Mouse (Mus musculus): ENCODE data around the gene Tbl1x. TPM values are rescaled to one million over a fixed set of nuclear protein-coding genes. Genes with fewer than 3 reads are reported as not detected.

Gene Tbl1x
- total and polyA plus RNA-seq, 3 experiments = 22.0 to 65.2 (median 27.0) TPM

- H3K4me1 ChIP-seq (ENCODE audit: control insufficient read depth in 1 of 2, insufficient read depth in 2 of 2) = peaks cover 0 to 12% of the 10 kb centered on the region in 2 experiments; a peak in 1 of 4 replicates
- in situ Hi-C loops (cut with MboI; ENCODE audit: low pct_ligation_motif_present, low pct_unique_long_range_greater_than_20kb, low sequenced_read_pairs) (no loop called here), dilution Hi-C loops (cut with MboI; ENCODE audit: extremely low pct_ligation_motif_present, extremely low pct_unique_long_range_greater_than_20kb, low sequenced_read_pairs) (no loop called here)
- no peak overlapping the region for H3K4me3 ChIP-seq (replicated peaks in 1 of 3; ENCODE audit: low read depth in 2 of 3, low read length in 2 of 3, poor library complexity in 1 of 3)
- H3K27ac ChIP-seq (ENCODE audit: insufficient read depth, low read depth) = no peak overlapping the region
- no peaks in the 10 kb centered on the region for H3K9me3 ChIP-seq (replicated peaks; ENCODE audit: low read length)
- no peak for DNase-seq (ENCODE audit: extremely low read depth)
- H3K79me2 ChIP-seq (replicated peaks; ENCODE audit: control insufficient read depth, extremely low read depth, insufficient read depth, poor library complexity, severe bottlenecking) = no peaks in the 10 kb centered on the region; the same call in 1 of the 2 replicates
- no peak overlapping the region for H3K9ac ChIP-seq (ENCODE audit: insufficient read depth, low read depth)
- H3K27me3 ChIP-seq (replicated peaks) = no peaks in the 10 kb centered on the region
- no peaks in the 10 kb centered on the region for H3K36me3 ChIP-seq (replicated peaks in 1 of 2; ENCODE audit: control insufficient read depth in 1 of 2, insufficient read depth in 1 of 2, low read length in 1 of 2)
- H3K4me2 ChIP-seq (ENCODE audit: insufficient read depth, low read depth, poor library complexity, severe bottlenecking) = no peak overlapping the region
- TF ChIP-seq MEF2A (IDR thresholded peaks at IDR 0.05; ENCODE audit: borderline replicate concordance, low read depth, low read length) = no peak
- no peak for TF ChIP-seq TCF12 (IDR thresholded peaks at IDR 0.05; ENCODE audit: low read depth, low read length)
- TF ChIP-seq SIN3A (IDR thresholded peaks at IDR 0.05; ENCODE audit: low read length) = no peak
- no peak for TF ChIP-seq POLR2AphosphoS2 (IDR thresholded peaks at IDR 0.05; ENCODE audit: low read depth, low read length)
- no peak for TF ChIP-seq RAD21 (IDR thresholded peaks at IDR 0.05; ENCODE audit: low read depth, low read length)
- TF ChIP-seq JUND (conservative IDR thresholded peaks at IDR 0.05; ENCODE audit: low read depth, low read length) = no peak
- no peak for TF ChIP-seq ETS1 (conservative IDR thresholded peaks at IDR 0.05; ENCODE audit: low read depth, low read length)
- TF ChIP-seq MAFK (IDR thresholded peaks at IDR 0.05; ENCODE audit: insufficient replicate concordance, low read length) = no peak
- TF ChIP-seq ELF1 (IDR thresholded peaks at IDR 0.05; ENCODE audit: low read depth, low read length) = no peak
- TF ChIP-seq SMC3 (IDR thresholded peaks at IDR 0.05; ENCODE audit: low read depth, low read length) = no peak
- TF ChIP-seq ZKSCAN1 (IDR thresholded peaks at IDR 0.05; ENCODE audit: borderline replicate concordance, low read depth, low read length) = no peak
- TF ChIP-seq USF1 (IDR thresholded peaks at IDR 0.05; ENCODE audit: low read depth, low read length) = no peak
- TF ChIP-seq BHLHE40 (IDR thresholded peaks at IDR 0.05; ENCODE audit: low read depth, low read length) = no peak
- TF ChIP-seq MYC (IDR thresholded peaks at IDR 0.05; ENCODE audit: low read depth, low read length) = no peak
- TF ChIP-seq ZNF384 (IDR thresholded peaks at IDR 0.05; ENCODE audit: low read depth, low read length) = no peak
- TF ChIP-seq UBTF (IDR thresholded peaks at IDR 0.05; ENCODE audit: low read depth, low read length) = no peak
- no peak for TF ChIP-seq HCFC1 (IDR thresholded peaks at IDR 0.05; ENCODE audit: low read depth, low read length)
These were observed 66.3 kb downstream of the Tbl1x start for GRCm38 (mm10) chrX:77577108-77577507.

- Histone ChIP-seq H3K9ac (ENCODE audit: insufficient read depth, low read depth) (no peak overlapping the region), H3K4me2 (ENCODE audit: insufficient read depth, low read depth, poor library complexity, severe bottlenecking) (no peak overlapping the region), H3K36me3 (replicated peaks in 1 of 2; ENCODE audit: control insufficient read depth in 1 of 2, insufficient read depth in 1 of 2, low read length in 1 of 2) (no peaks in the 10 kb centered on the region), H3K27me3 (replicated peaks) (no peaks in the 10 kb centered on the region), H3K27ac (ENCODE audit: insufficient read depth, low read depth) (no peak overlapping the region), H3K4me1 (ENCODE audit: control insufficient read depth in 1 of 2, insufficient read depth in 2 of 2) (peaks cover 0 to 12% of the 10 kb centered on the region in 2 experiments; a peak in 1 of 4 replicates), H3K9me3 (replicated peaks; ENCODE audit: low read length) (no peaks in the 10 kb centered on the region), H3K4me3 (replicated peaks in 1 of 3; ENCODE audit: low read depth in 2 of 3, low read length in 2 of 3, poor library complexity in 1 of 3) (no peak overlapping the region), H3K79me2 (replicated peaks; ENCODE audit: control insufficient read depth, extremely low read depth, insufficient read depth, poor library complexity, severe bottlenecking) (no peaks in the 10 kb centered on the region; the same call in 1 of the 2 replicates)
- TF ChIP-seq MAFK (IDR thresholded peaks at IDR 0.05; ENCODE audit: insufficient replicate concordance, low read length) (no peak), USF2 (conservative IDR thresholded peaks at IDR 0.05; ENCODE audit: low read depth, low read length) (no peak)
- in situ Hi-C loops (cut with MboI; ENCODE audit: low pct_ligation_motif_present, low pct_unique_long_range_greater_than_20kb, low sequenced_read_pairs) = no loop called here
- no peak for DNase-seq (ENCODE audit: extremely low read depth)
- dilution Hi-C loops (cut with MboI; ENCODE audit: extremely low pct_ligation_motif_present, extremely low pct_unique_long_range_greater_than_20kb, low sequenced_read_pairs) = no loop called here
These were observed 67.4 kb downstream of the Tbl1x start for GRCm38 (mm10) chrX:77578172-77578571.
